Mouse (Mus musculus): ENCODE results near the gene Sv2c.

DNA sequence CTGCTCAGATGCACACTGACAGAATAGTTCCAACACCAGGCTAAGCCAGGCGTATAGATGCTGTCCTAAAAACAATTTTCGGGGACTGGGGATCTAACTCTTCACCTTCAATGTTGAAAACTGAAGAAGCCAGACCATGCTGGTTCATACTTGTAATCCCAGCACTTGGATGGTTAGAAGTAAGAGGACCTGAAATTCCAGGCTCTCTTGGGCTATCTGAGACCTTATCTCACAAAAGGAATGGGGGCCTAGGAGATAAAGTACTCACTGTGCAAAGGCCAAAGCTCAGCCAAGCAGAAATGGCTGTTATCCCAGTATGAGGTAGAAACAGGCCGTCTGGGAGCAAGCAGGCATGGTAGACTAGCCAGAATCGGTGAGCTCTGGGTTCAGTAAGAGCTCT, 180.1 kb downstream of the Sv2c start:
- TF ChIP-seq CTCF (IDR thresholded peaks at IDR 0.05; ENCODE audit: low read depth) (no peak), EP300 (IDR thresholded peaks at IDR 0.05; ENCODE audit: low read depth) (no peak)
